Comparison of ENCODE assay signal across 8 mouse cellular contexts in genomic region chr1:183439036-183439435, GRCm38 (mm10). TPM values are rescaled to one million over a fixed set of nuclear protein-coding genes. Genes with fewer than 3 reads are reported as not detected.
DNase-seq lines count a peak whose midpoint lies in the region; ATAC-seq and TF ChIP-seq lines count a peak whose summit lies in the region.

No protein-coding gene starts in this region.

- H3K4me1 ChIP-seq in G1E (ENCODE audit: insufficient read depth, low read depth, low read length), result peaks cover 3% of the 10 kb centered on the region
- H3K4me1 ChIP-seq in lung, embryonic 16.5 days (replicated peaks; ENCODE audit: control insufficient read depth, insufficient read depth, low read length), result no peaks in the 10 kb centered on the region; the same call in 1 of the 2 replicates

- H3K27me3 ChIP-seq in G1E (ENCODE audit: insufficient read depth, low read length), result no peaks in the 10 kb centered on the region
- no peaks in the 10 kb centered on the region for H3K27me3 ChIP-seq in lung, embryonic 16.5 days (ENCODE audit: control insufficient read depth, insufficient read depth, low read depth, low read length)

- no peak for TF ChIP-seq CTCF in G1E (IDR thresholded peaks at IDR 0.05; ENCODE audit: low read depth, low read length)

- peak overlapping the region; percentile 51 for H3K4me2 ChIP-seq in lung, embryonic 16.5 days (ENCODE audit: low read depth, low read length)

- H3K4me3 ChIP-seq in G1E (ENCODE audit: low read depth, low read length), result peak overlapping the region; percentile 51; the same call in 1 of the 2 replicates
- H3K4me3 ChIP-seq in lung, embryonic 16.5 days (ENCODE audit: low read length), result peak overlapping the region; percentile 33

- no peaks in the 10 kb centered on the region for H3K36me3 ChIP-seq in G1E (replicated peaks)
- no peaks in the 10 kb centered on the region for H3K36me3 ChIP-seq in lung, embryonic 16.5 days (ENCODE audit: control insufficient read depth, insufficient read depth, low read length)

- ATAC-seq in G1E (ENCODE audit: extremely low read depth, insufficient number of reproducible peaks, low FRiP score, poor library complexity, severe bottlenecking), result no peak
- ATAC-seq in hematopoietic stem cell, adult 5-6 weeks (replicated peaks in 1 of 2; ENCODE audit: insufficient read depth in 1 of 2, low FRiP score in 2 of 2, low TSS enrichment in 1 of 2, low read depth in 1 of 2, poor library complexity in 2 of 2, severe bottlenecking in 2 of 2), result peak; percentile 73 to 89
- ATAC-seq in lung, embryonic 16.5 days (ENCODE audit: low read depth), result peak; percentile 52; the same call in 1 of the 2 replicates

- no peak overlapping the region for H3K27ac ChIP-seq in lung, embryonic 16.5 days (ENCODE audit: low read length)

- 26% methylated on average over 22 of the region's 22 CpGs for WGBS in lung, embryonic 16.5 days

- H3K9me3 ChIP-seq in G1E (replicated peaks), result peaks cover 3% of the 10 kb centered on the region; the same call in 1 of the 2 replicates
- peaks cover 3% of the 10 kb centered on the region for H3K9me3 ChIP-seq in lung, embryonic 16.5 days (ENCODE audit: control insufficient read depth, low read length)

- peak overlapping the region; percentile 27 for H3K9ac ChIP-seq in lung, embryonic 16.5 days (ENCODE audit: low read length)

- DNase-seq in G1E (ENCODE audit: low spot score), result no peak
- peak; percentile 27 for DNase-seq in c-Kit-positive CD71-positive TER-119-positive erythroid progenitor cells, embryonic 14.5 days (ENCODE audit: low spot score)
- peak; percentile 32 for DNase-seq in forelimb bud, embryonic 11.5 days (ENCODE audit: low read depth, low spot score)
- peak; percentile 84 to 85 for DNase-seq in layer of hippocampus, postnatal 10 days (ENCODE audit: low spot score in 2 of 2)
- peak; percentile 51 for DNase-seq in retina, postnatal 1 day
- peak; percentile 77 to 81 for DNase-seq in urinary bladder, adult 18-20 months (ENCODE audit: low spot score in 2 of 2)

RNA-seq across cellular contexts. Expression of gene Hhipl2, which starts 21.0 kb away (rescaled TPM):
- total RNA-seq in G1E (2014; fragmentation: Nextera tagmentation), result not detected in 2 replicates
- 0.05 and 0.06 TPM in 2 replicates for total RNA-seq in G1E (2017)
- 0.02 TPM in 1 of 2 replicates, not detected in the other for polyA plus RNA-seq in G1E (2012)
- total RNA-seq in hematopoietic stem cell, adult 5-6 weeks (2017), result not detected in 2 replicates
- total RNA-seq in layer of hippocampus, postnatal 10 days (2021), result not detected
- 0.15 TPM in 1 of 2 replicates, not detected in the other for polyA plus RNA-seq in lung, embryonic 16.5 days (2015; fragmentation: Nextera tagmentation; extraction: Ambion mirVana)

RNA-seq across cellular contexts. Expression of gene Taf1a, which starts 50.3 kb away (rescaled TPM):
- total RNA-seq in G1E (2014; fragmentation: Nextera tagmentation) (10.7 and 13.5 TPM in 2 replicates), G1E (2017) (15.1 and 16.4 TPM in 2 replicates)
- polyA plus RNA-seq in G1E (2012), result 1.2 and 1.4 TPM in 2 replicates
- 29.3 and 33.9 TPM in 2 replicates for total RNA-seq in hematopoietic stem cell, adult 5-6 weeks (2017)
- 10 to 100 TPM; 19.7 to 21.2 TPM for total RNA-seq in layer of hippocampus, postnatal 10 days (2021)
- polyA plus RNA-seq in lung, embryonic 16.5 days (2015; fragmentation: Nextera tagmentation; extraction: Ambion mirVana), result 20.6 and 21.5 TPM in 2 replicates
